18 mouse cellular contexts compared by ENCODE assay signal in the genomic region with DNA sequence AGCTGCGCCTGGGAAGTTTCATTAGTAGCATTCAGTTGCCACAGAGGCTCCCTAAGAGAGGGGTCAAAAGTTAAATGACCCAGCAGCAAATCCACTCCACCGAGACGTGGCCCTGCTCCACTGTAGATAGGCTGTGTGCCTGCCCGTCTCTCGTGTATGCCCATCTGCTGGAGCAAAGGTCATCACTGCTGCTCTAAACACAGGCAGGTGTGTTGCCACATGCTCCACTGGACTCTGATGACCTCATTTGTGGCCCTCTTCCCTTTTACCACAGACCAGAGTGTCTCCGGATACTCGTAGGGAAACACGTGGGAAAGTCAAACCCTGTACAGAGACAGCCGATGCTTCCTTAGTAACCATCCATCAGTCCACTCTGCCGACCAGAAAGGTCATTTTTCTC. TPM values are rescaled to one million over a fixed set of nuclear protein-coding genes. Genes with fewer than 3 reads are reported as not detected.
DNase-seq lines count a peak whose midpoint lies in the region; ATAC-seq and TF ChIP-seq lines count a peak whose summit lies in the region.
"Had no signal": no experiment of that assay in that cellular context is flagged by ENCODE, and none has a peak within 500 bp of the region (broad histone marks: within the 10 kb centered on the region; RNA-seq: fewer than 3 reads in every experiment).

No protein-coding gene starts in this region.

- no peaks in the 10 kb centered on the region for H3K9me3 ChIP-seq in intestine, embryonic 16.5 days (ENCODE audit: control insufficient read depth, low read length)
- no peaks in the 10 kb centered on the region for H3K9me3 ChIP-seq in liver, embryonic 14.5 days (ENCODE audit: control insufficient read depth, low read length)
- H3K9me3 ChIP-seq: hindbrain, embryonic 13.5 days; neural tube, embryonic 15.5 days had no signal

- WGBS in intestine, embryonic 16.5 days: 39% methylated on average over 10 of the region's 10 CpGs
- 52% methylated on average over 10 of the region's 10 CpGs for WGBS in liver, embryonic 14.5 days (ENCODE audit: insufficient replicate concordance)

- no peaks in the 10 kb centered on the region for H3K27me3 ChIP-seq in intestine, embryonic 16.5 days (replicated peaks; ENCODE audit: control insufficient read depth, insufficient read depth, low read length)
- no peaks in the 10 kb centered on the region for H3K27me3 ChIP-seq in liver, embryonic 14.5 days (ENCODE audit: control insufficient read depth, insufficient read depth, low read length)
- H3K27me3 ChIP-seq: hindbrain, embryonic 13.5 days; neural tube, embryonic 15.5 days had no signal

- intact Hi-C loops in left cerebral cortex, postnatal 25 days (cut with DNase I): no loop called here

- H3K36me3 ChIP-seq in intestine, embryonic 16.5 days (ENCODE audit: control insufficient read depth, insufficient read depth, low read length): no peaks in the 10 kb centered on the region
- no peaks in the 10 kb centered on the region for H3K36me3 ChIP-seq in liver, embryonic 14.5 days (replicated peaks; ENCODE audit: control insufficient read depth, insufficient read depth, low read depth)
- H3K36me3 ChIP-seq: hindbrain, embryonic 13.5 days; neural tube, embryonic 15.5 days had no signal

- H3K9ac ChIP-seq in intestine, embryonic 16.5 days (ENCODE audit: low read depth, low read length): no peak overlapping the region
- H3K9ac ChIP-seq in liver, embryonic 14.5 days (replicated peaks): no peak overlapping the region
- H3K9ac ChIP-seq: hindbrain, embryonic 13.5 days; lung, embryonic 14.5 days; neural tube, embryonic 15.5 days had no signal

- no peak overlapping the region for H3K27ac ChIP-seq in intestine, embryonic 16.5 days (ENCODE audit: low read length)
- no peak overlapping the region for H3K27ac ChIP-seq in liver, embryonic 14.5 days
- H3K27ac ChIP-seq: hindbrain, embryonic 13.5 days; neural tube, embryonic 15.5 days had no signal

- no peak overlapping the region for H3K4me2 ChIP-seq in intestine, embryonic 16.5 days (ENCODE audit: low read depth, low read length)
- H3K4me2 ChIP-seq in liver, embryonic 14.5 days (ENCODE audit: low read depth): no peak overlapping the region
- H3K4me2 ChIP-seq: hindbrain, embryonic 13.5 days; lung, embryonic 14.5 days; neural tube, embryonic 15.5 days had no signal

- TF ChIP-seq CTCF in liver, embryonic 14.5 days (IDR thresholded peaks at IDR 0.05; ENCODE audit: low read depth): no peak

- peak; percentile 24 to 30 for DNase-seq in kidney, adult 8-10 months
- DNase-seq in kidney, postnatal 4 days: no peak
- DNase-seq in embryo, embryonic 11 days: peak; percentile 17
- DNase-seq in liver, embryonic 14.5 days (ENCODE audit: low read depth in 3 of 3, low spot score in 3 of 3): peak in 1 of 3 experiments; percentile 6
- no peak for DNase-seq in left cerebral cortex, postnatal 25 days (ENCODE audit: low spot score in 2 of 2)
- DNase-seq in layer of hippocampus, adult 9-10 months (ENCODE audit: low spot score): no peak
- DNase-seq: adrenal gland, postnatal 10 days; cerebellum, adult 8-10 months; heart, adult 18-20 months; layer of hippocampus, adult 9-11 months; lung, embryonic 14.5 days; retina, postnatal 1 day had no signal

- TF ChIP-seq EP300 in liver, embryonic 14.5 days (IDR thresholded peaks at IDR 0.05; ENCODE audit: low read depth): no peak

- H3K4me3 ChIP-seq in intestine, embryonic 16.5 days (ENCODE audit: low read length): no peak overlapping the region
- H3K4me3 ChIP-seq in liver, embryonic 14.5 days (ENCODE audit: insufficient read depth in 1 of 2, low read depth in 2 of 2, low read length in 2 of 2): no peak overlapping the region
- H3K4me3 ChIP-seq: hindbrain, embryonic 13.5 days; neural tube, embryonic 15.5 days had no signal

- H3K4me1 ChIP-seq in intestine, embryonic 16.5 days (ENCODE audit: control insufficient read depth, insufficient read depth, low read length): no peaks in the 10 kb centered on the region
- peaks cover 0 to 6% of the 10 kb centered on the region in 2 experiments; a peak in 1 of 4 replicates for H3K4me1 ChIP-seq in liver, embryonic 14.5 days (replicated peaks; ENCODE audit: control insufficient read depth in 2 of 2, insufficient read depth in 2 of 2, low read length in 1 of 2)
- H3K4me1 ChIP-seq: hindbrain, embryonic 13.5 days; neural tube, embryonic 15.5 days had no signal

- ATAC-seq in intestine, embryonic 16.5 days: 0 out of 2 replicates have a peak, but pooled peaks have one; percentile 31
- ATAC-seq in liver, embryonic 14.5 days (ENCODE audit: insufficient read depth): peak; percentile 52
- ATAC-seq: forebrain, embryonic 14.5 days had no signal

RNA-seq across cellular contexts. Expression of a gene that starts 16.9 kb away (rescaled TPM):
- 37.0 and 38.1 TPM in 2 replicates for polyA plus RNA-seq in intestine, embryonic 16.5 days (2015; fragmentation: Nextera tagmentation; extraction: Ambion mirVana)
- 2.6 and 3.7 TPM in 2 replicates for polyA plus RNA-seq in liver, embryonic 14.5 days (2012; rRNA removed)
- 9.2 and 10.1 TPM in 2 replicates for polyA plus RNA-seq in liver, embryonic 14.5 days (2014; fragmentation: Nextera tagmentation; extraction: Ambion mirVana)
- total RNA-seq in left cerebral cortex, postnatal 25 days (2021): under 1 TPM; 0.71 to 0.87 TPM

RNA-seq across cellular contexts. Expression of a gene that starts 31.1 kb away (rescaled TPM):
- polyA plus RNA-seq in intestine, embryonic 16.5 days (2015; fragmentation: Nextera tagmentation; extraction: Ambion mirVana): 0.18 and 0.29 TPM in 2 replicates
- 0.96 and 1.0 TPM in 2 replicates for polyA plus RNA-seq in liver, embryonic 14.5 days (2012; rRNA removed)
- polyA plus RNA-seq in liver, embryonic 14.5 days (2014; fragmentation: Nextera tagmentation; extraction: Ambion mirVana): 1.4 and 1.8 TPM in 2 replicates
- total RNA-seq in left cerebral cortex, postnatal 25 days (2021): under 1 TPM; 0.30 to 0.34 TPM
- total RNA-seq: adrenal gland, postnatal 10 days; gastrocnemius, adult 18-20 months had no signal
- polyA plus RNA-seq: lung, embryonic 14.5 days; small intestine, adult 2 months had no signal

Comparison
In these comparisons a context has a peak if more than half of its experiments do, and no peak if none do; other contexts are left out.
1. DNase-seq: peak in kidney, adult 8-10 months (2 of 2) and embryo, embryonic 11 days (single experiment); none in kidney, postnatal 4 days (0 of 2), left cerebral cortex, postnatal 25 days (0 of 2) and layer of hippocampus, adult 9-10 months (single experiment).